Mouse (Mus musculus): ENCODE measurements around the gene Rhog. TPM values are rescaled to one million over a fixed set of nuclear protein-coding genes. Genes with fewer than 3 reads are reported as not detected.

The Rhog gene
- 89.0 and 95.2 TPM in 2 replicates for polyA plus RNA-seq (2011; ENCODE audit: insufficient read depth, insufficient read length, low replicate concordance, missing spikeins)

DNA sequence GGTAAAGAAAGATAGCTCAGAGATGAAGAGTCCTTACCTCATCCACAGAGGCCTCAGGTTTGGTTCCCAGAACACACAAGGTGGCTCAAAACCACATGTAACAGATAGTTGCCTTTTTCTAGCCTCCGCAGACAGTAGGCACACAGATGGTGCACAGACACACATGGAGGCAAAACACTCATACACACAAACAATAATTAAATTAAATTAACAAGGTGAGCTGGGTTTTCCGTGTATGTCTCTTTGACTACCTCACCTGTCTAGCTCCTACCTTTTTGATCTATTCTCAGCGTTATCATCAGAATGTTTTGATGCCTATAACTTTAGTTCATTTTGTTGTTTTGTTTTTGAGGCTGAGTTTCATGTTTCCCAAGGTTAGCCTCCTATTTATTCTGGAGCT, at the start of gene Rhog:
Gene Rhog, minus strand, starts transcription at position 101 of the 400 bp plus-strand sequence.
- peaks cover 3% of the 10 kb centered on the region for H3K4me1 ChIP-seq (ENCODE audit: control insufficient read depth, insufficient read depth, low read length)
- H3K4me3 ChIP-seq (replicated peaks; ENCODE audit: control insufficient read depth, low read depth, low read length): no peak within 1 kb of the TSS
- H3K27ac ChIP-seq (ENCODE audit: control insufficient read depth, insufficient read depth, low read depth, low read length, poor library complexity): no peak within 1 kb of the TSS
- TF ChIP-seq CTCF (IDR thresholded peaks at IDR 0.05; ENCODE audit: control insufficient read depth, insufficient read depth, low read length) (no peak), POLR2A (IDR thresholded peaks at IDR 0.05; ENCODE audit: borderline replicate concordance, control insufficient read depth, low read depth, low read length) (no peak)
- 85% methylated on average over 3 of the region's 3 CpGs for WGBS

DNA sequence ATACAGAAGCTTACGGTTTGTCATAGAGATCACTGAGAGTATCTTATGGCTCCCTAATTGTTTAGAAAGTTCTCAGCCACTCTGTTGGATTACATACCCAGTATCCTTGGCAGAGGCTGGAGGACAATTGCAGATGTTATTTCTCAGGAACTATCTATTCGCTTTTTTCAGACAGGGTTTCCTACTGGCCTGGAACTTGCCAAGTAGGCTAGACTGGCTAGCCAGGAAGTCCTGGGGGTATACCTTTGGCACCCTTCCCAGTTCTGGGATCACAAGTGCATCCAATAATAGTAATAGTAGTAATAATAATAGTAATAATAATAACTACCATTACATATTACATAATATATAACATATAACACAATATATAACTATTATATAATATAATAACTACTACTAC, 49.7 kb upstream of the Rhog start:
- no peak overlapping the region for H3K27ac ChIP-seq (ENCODE audit: control insufficient read depth, insufficient read depth, low read depth, low read length, poor library complexity)
- no peak for TF ChIP-seq CTCF (IDR thresholded peaks at IDR 0.05; ENCODE audit: control insufficient read depth, insufficient read depth, low read length)
- no peak for TF ChIP-seq POLR2A (IDR thresholded peaks at IDR 0.05; ENCODE audit: borderline replicate concordance, control insufficient read depth, low read depth, low read length)
- peaks cover 2% of the 10 kb centered on the region; the same call in 1 of the 2 replicates for H3K4me1 ChIP-seq (ENCODE audit: control insufficient read depth, insufficient read depth, low read length)
- no peak overlapping the region for H3K4me3 ChIP-seq (replicated peaks; ENCODE audit: control insufficient read depth, low read depth, low read length)
- 90% methylated on average over 2 of the region's 2 CpGs for WGBS

DNA sequence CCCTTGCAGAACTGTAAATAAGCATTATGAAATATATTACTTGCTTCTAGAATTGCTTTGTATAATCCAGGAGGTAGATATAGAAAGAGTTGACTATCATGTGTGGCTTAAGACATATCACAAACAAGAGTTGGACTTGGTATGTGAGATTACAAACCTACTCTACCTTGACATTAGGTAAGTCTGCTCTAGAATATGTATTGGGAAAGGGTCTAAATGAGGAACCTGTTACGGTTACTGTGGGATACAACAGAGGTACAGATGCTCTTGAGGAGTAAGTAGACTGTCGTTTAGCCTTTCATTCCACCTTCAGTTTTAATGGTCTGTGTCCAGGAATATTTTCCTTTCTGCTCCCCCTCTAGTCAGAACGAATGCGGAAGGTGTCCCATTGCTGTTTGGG, 46.6 kb upstream of the Rhog start:
- 72% methylated on average over 4 of the region's 4 CpGs for WGBS
- no peak for TF ChIP-seq POLR2A (IDR thresholded peaks at IDR 0.05; ENCODE audit: borderline replicate concordance, control insufficient read depth, low read depth, low read length)
- TF ChIP-seq CTCF (IDR thresholded peaks at IDR 0.05; ENCODE audit: control insufficient read depth, insufficient read depth, low read length): no peak
- Histone ChIP-seq H3K4me1 (ENCODE audit: control insufficient read depth, insufficient read depth, low read length) (peaks cover 2% of the 10 kb centered on the region; the same call in 1 of the 2 replicates), H3K27ac (ENCODE audit: control insufficient read depth, insufficient read depth, low read depth, low read length, poor library complexity) (no peak overlapping the region), H3K4me3 (replicated peaks; ENCODE audit: control insufficient read depth, low read depth, low read length) (no peak overlapping the region)

GRCm38 (mm10) chr7:102300761-102301160, 44.9 kb upstream of the Rhog start:
- 83% methylated on average over 1 of the region's 1 CpGs for WGBS
- Histone ChIP-seq H3K4me1 (ENCODE audit: control insufficient read depth, insufficient read depth, low read length) (peaks cover 2% of the 10 kb centered on the region; the same call in 1 of the 2 replicates), H3K27ac (ENCODE audit: control insufficient read depth, insufficient read depth, low read depth, low read length, poor library complexity) (no peak overlapping the region), H3K4me3 (replicated peaks; ENCODE audit: control insufficient read depth, low read depth, low read length) (no peak overlapping the region)
- no peak for TF ChIP-seq CTCF (IDR thresholded peaks at IDR 0.05; ENCODE audit: control insufficient read depth, insufficient read depth, low read length)

DNA sequence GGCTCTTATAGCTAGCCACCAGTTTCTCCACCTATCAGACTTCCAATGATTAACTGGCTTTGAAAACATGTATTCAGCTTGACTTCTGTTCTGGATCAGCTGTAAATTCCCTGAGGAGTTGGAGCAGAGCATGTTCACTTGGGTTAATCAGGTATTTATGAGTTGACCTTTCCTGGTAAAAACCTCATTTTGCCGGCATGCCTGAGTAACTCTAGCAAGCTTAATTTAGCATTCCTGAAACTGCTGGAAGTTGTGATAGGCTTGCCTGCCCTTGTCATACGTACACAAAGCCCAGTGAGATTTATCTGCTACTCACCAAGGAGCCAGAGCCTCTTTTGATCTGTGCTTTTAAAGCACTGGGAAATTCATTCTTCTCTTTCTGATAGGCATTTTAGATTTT, 37.4 kb upstream of the Rhog start:
- no peak overlapping the region for H3K4me3 ChIP-seq (replicated peaks; ENCODE audit: control insufficient read depth, low read depth, low read length)
- TF ChIP-seq CTCF (IDR thresholded peaks at IDR 0.05; ENCODE audit: control insufficient read depth, insufficient read depth, low read length) (no peak), POLR2A (IDR thresholded peaks at IDR 0.05; ENCODE audit: borderline replicate concordance, control insufficient read depth, low read depth, low read length) (no peak)
- no peaks in the 10 kb centered on the region; the same call in 1 of the 2 replicates for H3K4me1 ChIP-seq (ENCODE audit: control insufficient read depth, insufficient read depth, low read length)
- WGBS: 60% methylated on average over 2 of the region's 2 CpGs
- H3K27ac ChIP-seq (ENCODE audit: control insufficient read depth, insufficient read depth, low read depth, low read length, poor library complexity): no peak overlapping the region

GRCm38 (mm10) chr7:102292228-102292627, 36.4 kb upstream of the Rhog start:
- no peak for TF ChIP-seq POLR2A (IDR thresholded peaks at IDR 0.05; ENCODE audit: borderline replicate concordance, control insufficient read depth, low read depth, low read length)
- TF ChIP-seq CTCF (IDR thresholded peaks at IDR 0.05; ENCODE audit: control insufficient read depth, insufficient read depth, low read length): no peak
- Histone ChIP-seq H3K4me1 (ENCODE audit: control insufficient read depth, insufficient read depth, low read length) (no peaks in the 10 kb centered on the region; the same call in 1 of the 2 replicates), H3K27ac (ENCODE audit: control insufficient read depth, insufficient read depth, low read depth, low read length, poor library complexity) (no peak overlapping the region), H3K4me3 (replicated peaks; ENCODE audit: control insufficient read depth, low read depth, low read length) (no peak overlapping the region)
- 81% methylated on average over 3 of the region's 3 CpGs for WGBS

DNA sequence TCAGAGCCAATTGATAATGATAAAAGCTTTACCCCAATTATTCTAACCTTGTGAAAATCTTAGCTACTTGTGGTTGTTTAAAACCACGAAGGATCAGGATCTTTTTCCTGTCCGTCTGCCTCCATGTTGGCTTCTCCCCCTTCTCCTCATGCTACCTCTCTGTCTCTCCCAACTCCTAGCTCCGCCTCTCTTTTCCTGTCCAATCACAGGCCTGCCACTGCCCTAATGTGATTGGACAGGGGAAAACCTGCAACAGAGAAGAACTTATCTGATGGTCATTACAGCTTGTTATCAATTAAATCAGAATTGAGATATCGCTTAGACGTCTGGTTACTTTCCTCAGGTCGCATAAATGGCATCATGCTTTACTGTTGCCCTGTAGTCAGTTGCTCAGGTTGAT, 33.6 kb upstream of the Rhog start:
- 79% methylated on average over 6 of the region's 6 CpGs for WGBS
- TF ChIP-seq CTCF (IDR thresholded peaks at IDR 0.05; ENCODE audit: control insufficient read depth, insufficient read depth, low read length) (no peak), POLR2A (IDR thresholded peaks at IDR 0.05; ENCODE audit: borderline replicate concordance, control insufficient read depth, low read depth, low read length) (no peak)
- H3K27ac ChIP-seq (ENCODE audit: control insufficient read depth, insufficient read depth, low read depth, low read length, poor library complexity): no peak overlapping the region
- H3K4me3 ChIP-seq (replicated peaks; ENCODE audit: control insufficient read depth, low read depth, low read length): no peak overlapping the region
- H3K4me1 ChIP-seq (ENCODE audit: control insufficient read depth, insufficient read depth, low read length): no peaks in the 10 kb centered on the region

DNA sequence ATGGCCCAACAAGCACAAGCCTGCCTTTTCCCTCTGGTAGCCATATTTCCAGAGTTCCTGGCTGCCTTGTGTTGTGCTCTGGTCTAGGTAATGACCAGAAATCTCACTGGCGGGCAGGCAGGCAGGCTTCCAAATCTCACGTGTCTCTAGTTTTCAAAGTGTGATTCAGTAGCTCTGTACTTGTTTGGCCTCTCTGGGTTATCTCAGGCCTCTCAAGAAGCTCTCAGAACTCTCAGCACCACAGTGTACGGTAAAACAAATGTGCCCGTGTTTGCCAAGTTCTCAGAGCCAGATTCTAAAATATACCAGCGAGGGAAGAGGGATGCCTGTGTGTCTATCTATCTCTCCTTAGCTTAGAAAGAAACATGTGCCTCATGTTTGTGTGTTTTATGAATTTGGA, 26.4 kb upstream of the Rhog start:
- H3K4me3 ChIP-seq (replicated peaks; ENCODE audit: control insufficient read depth, low read depth, low read length): no peak overlapping the region
- TF ChIP-seq CTCF (IDR thresholded peaks at IDR 0.05; ENCODE audit: control insufficient read depth, insufficient read depth, low read length) (no peak), POLR2A (IDR thresholded peaks at IDR 0.05; ENCODE audit: borderline replicate concordance, control insufficient read depth, low read depth, low read length) (no peak)
- H3K27ac ChIP-seq (ENCODE audit: control insufficient read depth, insufficient read depth, low read depth, low read length, poor library complexity): no peak overlapping the region
- H3K4me1 ChIP-seq (ENCODE audit: control insufficient read depth, insufficient read depth, low read length): no peaks in the 10 kb centered on the region
- WGBS: 79% methylated on average over 5 of the region's 5 CpGs

DNA sequence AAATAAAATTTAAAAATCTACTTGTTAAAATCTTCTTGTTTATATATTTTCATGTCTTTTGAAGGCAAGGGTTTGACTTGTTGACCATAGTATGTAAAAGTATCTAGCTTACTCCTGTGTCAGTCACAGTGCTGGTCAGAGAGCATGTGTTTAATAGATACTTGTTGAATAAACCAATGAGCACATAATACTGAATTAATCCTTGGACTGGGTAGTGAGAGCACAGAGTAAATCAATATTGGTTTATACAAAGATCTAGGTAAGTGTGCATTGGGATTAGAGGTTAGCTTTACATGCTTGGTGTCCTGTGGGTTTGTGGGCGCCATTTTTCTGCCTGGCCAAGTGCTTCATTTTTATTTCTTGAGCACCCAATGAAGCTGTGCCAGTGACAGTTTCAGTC, 25.5 kb upstream of the Rhog start:
- Histone ChIP-seq H3K27ac (ENCODE audit: control insufficient read depth, insufficient read depth, low read depth, low read length, poor library complexity) (no peak overlapping the region), H3K4me3 (replicated peaks; ENCODE audit: control insufficient read depth, low read depth, low read length) (no peak overlapping the region), H3K4me1 (ENCODE audit: control insufficient read depth, insufficient read depth, low read length) (no peaks in the 10 kb centered on the region)
- TF ChIP-seq POLR2A (IDR thresholded peaks at IDR 0.05; ENCODE audit: borderline replicate concordance, control insufficient read depth, low read depth, low read length) (no peak), CTCF (IDR thresholded peaks at IDR 0.05; ENCODE audit: control insufficient read depth, insufficient read depth, low read length) (no peak)
- 95% methylated on average over 1 of the region's 1 CpGs for WGBS
